19 mouse cellular contexts compared by ENCODE assay signal in the genomic region with DNA sequence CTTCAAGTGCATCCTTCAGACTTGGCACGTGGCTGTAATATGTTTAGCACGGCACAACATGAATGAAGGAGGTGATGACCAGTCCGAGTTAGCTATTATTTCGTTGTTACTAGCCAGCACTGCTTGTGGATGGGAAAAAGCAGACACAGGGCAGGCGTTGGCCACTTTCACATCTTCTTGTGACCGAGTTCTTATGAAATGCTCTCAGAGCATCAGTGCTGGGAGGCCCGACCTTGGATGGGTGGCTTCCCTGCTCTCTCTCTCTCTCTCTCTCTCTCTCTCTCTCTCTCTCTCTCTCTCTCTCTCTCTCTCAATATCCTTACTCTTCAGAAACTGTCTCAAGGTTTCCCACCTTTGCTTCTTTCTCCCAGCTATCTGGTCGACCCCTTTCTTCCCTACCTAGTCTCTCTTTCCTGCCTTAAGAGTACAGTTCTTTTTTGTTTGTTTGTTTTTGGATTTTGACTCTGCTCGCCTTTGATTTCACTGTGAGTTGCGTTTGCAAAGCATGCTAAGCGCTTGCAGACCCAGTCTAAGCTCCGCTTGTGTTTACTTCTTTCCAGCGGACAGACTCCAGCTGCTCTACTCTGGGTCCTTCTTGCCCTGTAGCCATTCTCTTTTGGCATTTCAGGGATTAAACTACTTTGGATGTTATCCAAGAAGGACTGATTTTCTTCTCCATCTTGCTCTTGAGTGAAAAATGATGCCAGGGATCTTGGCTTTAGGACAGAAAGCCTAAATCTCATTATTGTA.
DNase-seq lines count a peak whose midpoint lies in the region; ATAC-seq lines count a peak whose summit lies in the region.
"Had no signal": no experiment of that assay in that cellular context is flagged by ENCODE, and none has a peak within 500 bp of the region (broad histone marks: within the 10 kb centered on the region; RNA-seq: fewer than 3 reads in every experiment).

No protein-coding gene starts in this region.

- no peak overlapping the region for H3K9ac ChIP-seq in embryonic facial prominence, embryonic 12.5 days
- H3K9ac ChIP-seq in forebrain, embryonic 15.5 days (replicated peaks) = no peak overlapping the region
- H3K9ac ChIP-seq: heart, embryonic 15.5 days; liver, embryonic 12.5 days had no signal

- no peak for ATAC-seq in embryonic facial prominence, embryonic 12.5 days (ENCODE audit: insufficient number of reproducible peaks, insufficient read depth, low FRiP score, low TSS enrichment)
- no peak for ATAC-seq in forebrain, embryonic 15.5 days (replicated peaks)
- ATAC-seq: CD4-positive, CD25-positive, alpha-beta regulatory T cell, adult 4 months; forebrain, embryonic 14.5 days; liver, embryonic 12.5 days; midbrain, embryonic 16.5 days had no signal

- WGBS in embryonic facial prominence, embryonic 12.5 days = 73% methylated on average over 13 of the region's 13 CpGs
- WGBS in embryonic facial prominence, embryonic 10.5 days = 87% methylated on average over 13 of the region's 13 CpGs
- WGBS in forebrain, embryonic 15.5 days = 83% methylated on average over 13 of the region's 13 CpGs

- H3K4me3 ChIP-seq in embryonic facial prominence, embryonic 12.5 days = no peak overlapping the region
- no peak overlapping the region for H3K4me3 ChIP-seq in embryonic facial prominence, embryonic 10.5 days
- no peak overlapping the region for H3K4me3 ChIP-seq in forebrain, embryonic 15.5 days
- H3K4me3 ChIP-seq: erythroblast, embryonic 14.5 days; heart, embryonic 15.5 days; liver, embryonic 12.5 days had no signal

- H3K9me3 ChIP-seq in embryonic facial prominence, embryonic 12.5 days = no peaks in the 10 kb centered on the region
- peaks cover 4% of the 10 kb centered on the region; the same call in 1 of the 2 replicates for H3K9me3 ChIP-seq in embryonic facial prominence, embryonic 10.5 days
- H3K9me3 ChIP-seq in forebrain, embryonic 15.5 days = no peaks in the 10 kb centered on the region
- H3K9me3 ChIP-seq: heart, embryonic 15.5 days; liver, embryonic 12.5 days had no signal

- H3K27me3 ChIP-seq in embryonic facial prominence, embryonic 12.5 days = no peaks in the 10 kb centered on the region
- H3K27me3 ChIP-seq in embryonic facial prominence, embryonic 10.5 days (replicated peaks; ENCODE audit: low read depth, poor library complexity, severe bottlenecking) = no peaks in the 10 kb centered on the region
- H3K27me3 ChIP-seq in forebrain, embryonic 15.5 days = no peaks in the 10 kb centered on the region
- H3K27me3 ChIP-seq: heart, embryonic 15.5 days; liver, embryonic 12.5 days had no signal

- H3K4me2 ChIP-seq in embryonic facial prominence, embryonic 12.5 days (replicated peaks) = no peak overlapping the region
- H3K4me2 ChIP-seq in forebrain, embryonic 15.5 days (replicated peaks) = no peak overlapping the region
- H3K4me2 ChIP-seq: heart, embryonic 15.5 days; liver, embryonic 12.5 days had no signal

- no peak for DNase-seq in embryonic facial prominence, embryonic 10.5 days (ENCODE audit: low spot score)
- peak; percentile 38 for DNase-seq in kidney, postnatal 10 days
- DNase-seq in kidney, postnatal 25 days = no peak
- DNase-seq in NIH3T3 (ENCODE audit: low read depth) = peak; percentile 16
- peak; percentile 9 to 55 for DNase-seq in lung, postnatal 4 days
- DNase-seq in frontal cortex, postnatal 10 days (ENCODE audit: low spot score in 2 of 2) = no peak
- DNase-seq: cerebellum, adult 8-10 months; left cerebral cortex, postnatal 4 days; retina, postnatal 1 day; right cerebral cortex, postnatal 4 days had no signal

- peak overlapping the region; percentile 52; the same call in 1 of the 2 replicates for H3K27ac ChIP-seq in embryonic facial prominence, embryonic 12.5 days
- no peak overlapping the region for H3K27ac ChIP-seq in embryonic facial prominence, embryonic 10.5 days (replicated peaks)
- H3K27ac ChIP-seq in forebrain, embryonic 15.5 days (replicated peaks) = no peak overlapping the region
- H3K27ac ChIP-seq: heart, embryonic 15.5 days; liver, embryonic 12.5 days had no signal

- no peaks in the 10 kb centered on the region for H3K4me1 ChIP-seq in embryonic facial prominence, embryonic 12.5 days
- no peaks in the 10 kb centered on the region for H3K4me1 ChIP-seq in embryonic facial prominence, embryonic 10.5 days
- no peaks in the 10 kb centered on the region for H3K4me1 ChIP-seq in forebrain, embryonic 15.5 days

- H3K36me3 ChIP-seq in embryonic facial prominence, embryonic 12.5 days = no peaks in the 10 kb centered on the region
- no peaks in the 10 kb centered on the region for H3K36me3 ChIP-seq in embryonic facial prominence, embryonic 10.5 days (replicated peaks)
- H3K36me3 ChIP-seq in forebrain, embryonic 15.5 days = no peaks in the 10 kb centered on the region
- H3K36me3 ChIP-seq: G1E; heart, embryonic 15.5 days; liver, embryonic 12.5 days had no signal

Comparison
In these comparisons a context has a peak if more than half of its experiments do, and no peak if none do; other contexts are left out.
1. DNase-seq: peak in kidney, postnatal 10 days (single experiment), NIH3T3 (single experiment) and lung, postnatal 4 days (2 of 2); none in embryonic facial prominence, embryonic 10.5 days (single experiment), kidney, postnatal 25 days (0 of 2) and frontal cortex, postnatal 10 days (0 of 2).